Comparison of ENCODE assay signal across 19 mouse cellular contexts in genomic region chr14:107051946-107052551, GRCm38 (mm10).
DNase-seq lines count a peak whose midpoint lies in the region; TF ChIP-seq lines count a peak whose summit lies in the region.
"Had no signal": no experiment of that assay in that cellular context is flagged by ENCODE, and none has a peak within 500 bp of the region (broad histone marks: within the 10 kb centered on the region; RNA-seq: fewer than 3 reads in every experiment).

No protein-coding gene starts in this region.

- no peaks in the 10 kb centered on the region for H3K79me2 ChIP-seq in myocyte (ENCODE audit: control insufficient read depth, insufficient read depth)

- TF ChIP-seq POLR2A in myocyte (IDR thresholded peaks at IDR 0.05; ENCODE audit: insufficient read length, low read depth): no peak

- no peaks in the 10 kb centered on the region for H3K36me3 ChIP-seq in myocyte (ENCODE audit: control insufficient read depth, insufficient read depth)
- H3K36me3 ChIP-seq: embryonic facial prominence, embryonic 13.5 days; embryonic facial prominence, embryonic 15.5 days; forebrain, embryonic 10.5 days; forebrain, embryonic 12.5 days had no signal

- H3K27me3 ChIP-seq in myocyte (ENCODE audit: control insufficient read depth, insufficient read depth, insufficient read length): no peaks in the 10 kb centered on the region
- H3K27me3 ChIP-seq: embryonic facial prominence, embryonic 13.5 days; embryonic facial prominence, embryonic 15.5 days; forebrain, embryonic 12.5 days had no signal

- no peak overlapping the region for H3K4me3 ChIP-seq in myocyte
- H3K4me3 ChIP-seq: embryonic facial prominence, embryonic 13.5 days; embryonic facial prominence, embryonic 15.5 days; erythroblast, embryonic 14.5 days; forebrain, embryonic 10.5 days; forebrain, embryonic 12.5 days had no signal

- peak overlapping the region; percentile 58 for H3K4me2 ChIP-seq in myocyte (ENCODE audit: low read depth)
- H3K4me2 ChIP-seq: embryonic facial prominence, embryonic 13.5 days; embryonic facial prominence, embryonic 15.5 days; forebrain, embryonic 12.5 days had no signal

- DNase-seq in adrenal gland, adult 2 months: peak; percentile 13
- DNase-seq in adrenal gland, adult 18-20 months (ENCODE audit: low spot score in 2 of 2): no peak
- DNase-seq in adrenal gland, postnatal 14 days: peak; percentile 7
- DNase-seq in adrenal gland, postnatal 4 days (ENCODE audit: low spot score in 2 of 2): no peak
- DNase-seq in 416B (ENCODE audit: low read depth): peak; percentile 58
- DNase-seq in layer of hippocampus, adult 18-20 months (ENCODE audit: low spot score in 2 of 2): no peak
- DNase-seq: cerebellum, adult 11 months; cerebellum, adult 18-20 months; cerebellum, adult 8-10 months; cerebellum, adult 9-11 months; cerebellum, postnatal 14 days; cerebellum, postnatal 36 days; embryo, embryonic 11 days had no signal

- H3ac ChIP-seq in myocyte (ENCODE audit: control insufficient read depth, insufficient read length): no peak overlapping the region

TF ChIP-seq in myocyte, 11 proteins besides CTCF, POLR2A, EP300 and RAD21:
- TF ChIP-seq MYOD1 (IDR thresholded peaks at IDR 0.05; ENCODE audit: control insufficient read depth in 1 of 3, insufficient read length in 2 of 3, low read depth in 2 of 3) (no peak), MYOG (IDR thresholded peaks at IDR 0.05; ENCODE audit: control insufficient read depth in 1 of 3, insufficient read depth in 1 of 3, insufficient read length in 2 of 3, low read depth in 2 of 3) (no peak), CEBPB (IDR thresholded peaks at IDR 0.05; ENCODE audit: insufficient read depth, poor library complexity, severe bottlenecking) (peak; percentile 38; the same call in 1 of the 2 replicates), TCF12 (IDR thresholded peaks at IDR 0.05; ENCODE audit: insufficient read depth, poor library complexity, severe bottlenecking) (no peak), USF1 (IDR thresholded peaks at IDR 0.05; ENCODE audit: low read depth) (peak; percentile 45), TCF3 (IDR thresholded peaks at IDR 0.05; ENCODE audit: insufficient read length, low read depth) (no peak), REST (IDR thresholded peaks at IDR 0.05; ENCODE audit: insufficient read depth, insufficient read length) (no peak), SRF (IDR thresholded peaks at IDR 0.05; ENCODE audit: control insufficient read depth, insufficient read length, low read depth) (no peak), POLR2AphosphoS2 (IDR thresholded peaks at IDR 0.05; ENCODE audit: insufficient read length, low read depth) (no peak), E2F4 (IDR thresholded peaks at IDR 0.05; ENCODE audit: insufficient read depth) (no peak), MAX (IDR thresholded peaks at IDR 0.05; ENCODE audit: low read depth) (no peak)

Comparison
In these comparisons a context has a peak if more than half of its experiments do, and no peak if none do; other contexts are left out.
1. DNase-seq: peak in adrenal gland, adult 2 months (single experiment), adrenal gland, postnatal 14 days (single experiment) and 416B (single experiment); none in adrenal gland, adult 18-20 months (0 of 2), adrenal gland, postnatal 4 days (0 of 2) and layer of hippocampus, adult 18-20 months (0 of 2).